Mouse (Mus musculus): ENCODE results near the gene Iqcf1.
"Not testable (repeated sequence)": the region's sequence is repeated elsewhere in the genome, so short reads cannot be mapped to it uniquely, and the experiment has no call there.

Iqcf1 gene

GRCm38 (mm10) chr9:106485076-106485475 is 14.7 kb upstream of the Iqcf1 start:
- DNase-seq: no peak

GRCm38 (mm10) chr9:106487602-106488001 is 12.2 kb upstream of the Iqcf1 start:
- not testable (repeated sequence) for DNase-seq

DNA sequence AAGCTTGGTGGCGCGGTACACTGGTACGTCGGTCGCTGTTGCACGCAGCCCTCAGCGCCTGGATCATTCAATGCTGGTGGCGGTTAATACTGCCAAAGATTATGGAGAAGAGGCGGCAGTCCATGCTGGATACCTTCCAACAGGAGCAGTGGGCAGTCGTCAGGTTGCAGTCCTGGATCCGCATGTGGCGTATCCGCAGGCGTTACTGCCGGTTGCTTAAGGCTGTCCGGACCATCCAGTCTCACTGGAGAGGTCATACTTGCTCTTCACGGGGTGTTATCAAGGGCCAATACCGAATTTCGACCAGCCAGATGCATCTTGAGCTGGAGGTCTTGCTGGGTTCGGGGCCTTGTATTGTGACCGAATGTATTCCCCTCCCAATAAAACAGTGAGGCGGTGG is 2.1 kb downstream of the Iqcf1 start:
- DNase-seq: no peak

DNA sequence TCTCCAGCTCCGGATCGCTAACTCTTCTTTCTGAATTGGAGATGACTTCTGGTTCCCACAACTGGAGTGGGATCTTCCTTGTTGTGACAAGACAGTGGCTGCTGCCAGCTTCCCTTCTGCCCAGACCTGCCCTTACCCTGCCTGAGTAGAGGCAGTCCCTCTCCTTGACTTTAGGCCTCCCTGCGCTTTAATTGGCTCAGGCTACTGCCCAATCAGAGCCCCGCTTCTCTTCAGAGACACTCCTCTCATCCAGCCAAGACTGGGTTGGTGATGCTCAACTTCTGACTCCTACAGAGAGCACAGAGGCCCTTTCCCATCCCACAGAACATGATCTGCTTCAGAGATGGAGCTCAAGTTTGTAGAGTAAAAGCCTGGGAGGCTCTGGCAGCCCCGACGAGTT is 4.5 kb downstream of the Iqcf1 start:
- DNase-seq: no peak

GRCm38 (mm10) chr9:106509356-106509755 is 9.6 kb downstream of the Iqcf1 start:
- no peak for DNase-seq

DNA sequence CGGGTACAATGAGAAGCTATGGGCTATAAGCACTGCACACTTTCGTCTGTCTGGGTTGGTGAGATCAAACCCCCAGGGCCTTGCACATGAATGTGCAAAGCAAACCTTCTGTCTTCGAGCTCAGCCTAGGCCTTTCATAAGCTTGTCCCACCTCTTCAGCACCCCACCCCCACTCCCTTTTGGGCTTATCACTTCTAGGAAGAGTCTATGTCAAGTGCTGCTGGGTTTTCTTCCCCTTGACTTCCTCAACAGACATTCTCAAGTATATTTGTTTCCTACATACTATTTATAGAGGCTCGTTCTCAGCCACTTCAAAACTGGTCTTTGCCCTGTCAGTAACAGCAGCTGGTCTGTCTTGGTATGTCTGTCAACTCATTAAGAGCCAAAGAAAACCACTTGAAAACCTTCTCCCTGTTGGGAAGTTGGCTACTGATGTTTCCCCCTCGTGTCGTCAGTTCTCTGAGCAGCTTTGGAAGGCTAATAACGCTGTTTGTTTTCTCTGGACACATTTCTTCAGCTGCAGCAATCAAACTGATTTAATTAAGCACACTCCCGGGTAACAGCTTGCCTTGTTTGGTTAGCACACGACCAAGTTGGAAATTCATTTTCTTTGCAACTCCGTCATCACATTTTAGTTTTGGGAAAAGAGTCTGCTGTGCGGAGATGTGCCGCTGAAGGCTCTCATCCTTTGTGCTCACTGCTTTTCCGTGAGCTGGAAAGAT is 13.1 kb downstream of the Iqcf1 start:
- no peak for DNase-seq

- no peak for DNase-seq
Observed at GRCm38 (mm10) chr9:106513566-106513965, 13.8 kb downstream of the Iqcf1 start.

- DNase-seq: no peak
Observed at GRCm38 (mm10) chr9:106514273-106514672, 14.5 kb downstream of the Iqcf1 start, which contains the start of gene Iqcf5. Iqcf5 (plus strand) TSS chr9:106514573.

- DNase-seq: no peak
Observed at GRCm38 (mm10) chr9:106519433-106519832, 19.7 kb downstream of the Iqcf1 start.

DNA sequence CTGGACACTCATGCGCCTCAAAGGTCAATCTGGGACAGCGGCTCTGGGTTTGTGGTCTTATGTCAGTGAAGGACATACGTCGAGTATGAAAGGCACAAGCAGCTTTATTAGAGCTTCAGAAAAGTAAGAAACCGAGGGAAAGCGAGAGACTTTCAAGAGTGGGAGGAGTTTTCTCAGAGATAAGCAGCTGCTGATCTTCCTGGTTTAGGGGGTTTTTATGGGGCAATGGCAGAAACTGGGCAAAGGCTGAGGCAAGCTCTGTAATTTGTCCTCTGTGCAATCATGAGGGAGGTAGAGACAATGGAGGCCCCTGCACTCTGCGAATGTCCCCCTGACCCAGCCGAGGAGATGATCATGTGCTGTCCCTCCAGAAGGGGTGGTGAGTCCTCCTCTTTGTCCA is 20.1 kb downstream of the Iqcf1 start:
- no peak for DNase-seq

DNA sequence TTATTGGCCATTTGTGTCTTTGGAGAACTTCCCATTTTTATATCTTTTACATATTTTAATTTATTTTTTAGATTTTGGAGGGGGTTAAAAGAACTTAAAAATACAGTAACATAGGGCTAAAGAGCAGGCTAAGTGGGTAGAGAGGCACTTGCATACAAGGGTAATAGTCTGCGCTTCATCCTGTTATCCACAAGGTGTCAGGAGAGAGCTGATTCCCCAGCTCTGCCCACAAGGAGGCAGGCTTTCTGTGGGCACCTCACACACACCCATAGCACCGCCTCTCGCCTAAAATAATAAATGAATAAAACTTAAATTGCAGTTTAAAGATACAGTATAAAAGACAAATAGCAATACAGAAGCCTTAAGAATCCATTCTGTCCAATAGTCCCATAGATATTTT is 32.1 kb downstream of the Iqcf1 start:
- DNase-seq: peak; percentile 14

- no peak for DNase-seq
Observed at GRCm38 (mm10) chr9:106534296-106534695, 34.5 kb downstream of the Iqcf1 start.

DNA sequence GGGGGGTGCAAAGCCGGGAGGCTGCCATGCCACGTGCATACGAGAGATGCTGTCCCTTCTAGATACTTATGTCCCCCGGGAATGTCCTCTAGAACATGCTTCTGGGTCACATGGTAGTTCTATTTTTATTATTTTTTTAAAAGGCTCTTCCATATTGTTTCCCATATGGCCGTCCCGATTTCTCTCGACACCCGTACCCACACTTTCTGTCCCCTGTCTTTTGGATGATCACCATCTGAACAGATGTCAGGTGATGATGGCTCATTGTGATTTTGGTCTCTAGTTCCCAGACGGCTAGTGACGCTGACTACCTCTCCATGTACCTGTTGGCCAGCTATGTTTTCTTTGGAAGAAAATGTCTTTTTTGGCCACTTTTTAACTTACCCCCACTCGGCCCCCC is 35.2 kb downstream of the Iqcf1 start:
- DNase-seq: no peak
